Mouse (Mus musculus) kidney, postnatal 36 days (tissue): Measurements from ENCODE around the gene Myo1e.
A peak's percentile ranks its signal among the peaks of the same experiment; 100 is the strongest.

Source experiments
- DNase-seq, 2 experiments: peaks; one replicate each; pipeline ENCODE4 v3.0.0; 2021 to 2022; ENCODE audit warnings: mixed read lengths in 2 of 2

The Myo1e gene

GRCm38 (mm10) chr9:70371638-70372037 lies 164.5 kb downstream of the Myo1e start:
- DNase-seq, result no peak

- DNase-seq, result no peak
Observed at GRCm38 (mm10) chr9:70379502-70380467, 172.6 kb downstream of the Myo1e start.

- DNase-seq, result no peak
Observed at GRCm38 (mm10) chr9:70382091-70382490, 174.9 kb downstream of the Myo1e start.

- no peak for DNase-seq
Observed at GRCm38 (mm10) chr9:70383750-70384149, 176.6 kb downstream of the Myo1e start.

- DNase-seq, result no peak
Observed at GRCm38 (mm10) chr9:70384494-70384893, 177.3 kb downstream of the Myo1e start.

GRCm38 (mm10) chr9:70384958-70385728 lies 178.0 kb downstream of the Myo1e start:
- no peak for DNase-seq

- DNase-seq, result no peak
Observed at GRCm38 (mm10) chr9:70387410-70388119, 180.4 kb downstream of the Myo1e start.

GRCm38 (mm10) chr9:70389548-70389947 lies 182.4 kb downstream of the Myo1e start:
- no peak for DNase-seq

- DNase-seq, result no peak
Observed at GRCm38 (mm10) chr9:70391042-70391441, 183.9 kb downstream of the Myo1e start.

- DNase-seq, result no peak
Observed at GRCm38 (mm10) chr9:70391660-70392562, 184.8 kb downstream of the Myo1e start.

GRCm38 (mm10) chr9:70392563-70392907 lies 185.4 kb downstream of the Myo1e start:
- DNase-seq, result peak; percentile 31 to 43

- peak in 1 of 2 experiments; percentile 59 for DNase-seq
Observed at GRCm38 (mm10) chr9:70395617-70396016, 188.5 kb downstream of the Myo1e start.

GRCm38 (mm10) chr9:70396083-70396482 lies 188.9 kb downstream of the Myo1e start:
- DNase-seq, result no peak

- DNase-seq, result no peak
Observed at GRCm38 (mm10) chr9:70401937-70402539, 194.9 kb downstream of the Myo1e start.

GRCm38 (mm10) chr9:70406596-70406995 lies 199.4 kb downstream of the Myo1e start:
- DNase-seq, result no peak

- DNase-seq, result peak; percentile 50 to 67
Observed at GRCm38 (mm10) chr9:70408791-70409190, 201.6 kb downstream of the Myo1e start.

GRCm38 (mm10) chr9:70409743-70410142 lies 202.6 kb downstream of the Myo1e start:
- DNase-seq, result no peak

GRCm38 (mm10) chr9:70410668-70411067 lies 203.5 kb downstream of the Myo1e start:
- no peak for DNase-seq

GRCm38 (mm10) chr9:70413038-70413437 lies 205.9 kb downstream of the Myo1e start:
- no peak for DNase-seq

GRCm38 (mm10) chr9:70416412-70416811 lies 209.3 kb downstream of the Myo1e start:
- peak in 1 of 2 experiments; percentile 19 for DNase-seq

- DNase-seq, result peak; percentile 93
Observed at GRCm38 (mm10) chr9:70421257-70422056, 214.3 kb downstream of the Myo1e start, which contains the start of gene Ccnb2. Gene Ccnb2 (minus strand): TSS chr9:70421547.
